Mouse (Mus musculus): ENCODE results near the gene Olfr69. TPM values are rescaled to one million over a fixed set of nuclear protein-coding genes. Genes with fewer than 3 reads are reported as not detected.

Olfr69 gene
- total RNA-seq (2023) = not detected

DNA sequence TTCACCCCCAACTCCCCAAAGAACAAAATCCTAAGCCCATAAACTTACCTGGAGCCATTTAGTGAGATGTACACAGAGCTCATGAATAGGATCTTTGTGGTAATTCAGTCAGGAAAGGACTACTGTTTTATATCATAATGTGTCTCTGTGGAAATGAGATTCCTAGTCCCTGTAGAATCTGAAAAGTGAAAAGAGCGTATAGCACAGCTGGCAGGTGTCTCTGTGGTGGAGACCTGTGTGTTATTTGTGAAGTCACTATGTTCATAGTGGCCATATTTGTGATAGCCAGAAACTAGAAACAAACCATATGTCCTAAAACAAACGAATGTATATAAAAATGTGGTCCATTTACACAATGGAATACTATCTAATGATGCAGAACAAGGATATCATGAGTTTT is at the start of gene Olfr69:
Gene Olfr69, minus strand, starts transcription at position 101 of the 400 bp plus-strand sequence.

DNA sequence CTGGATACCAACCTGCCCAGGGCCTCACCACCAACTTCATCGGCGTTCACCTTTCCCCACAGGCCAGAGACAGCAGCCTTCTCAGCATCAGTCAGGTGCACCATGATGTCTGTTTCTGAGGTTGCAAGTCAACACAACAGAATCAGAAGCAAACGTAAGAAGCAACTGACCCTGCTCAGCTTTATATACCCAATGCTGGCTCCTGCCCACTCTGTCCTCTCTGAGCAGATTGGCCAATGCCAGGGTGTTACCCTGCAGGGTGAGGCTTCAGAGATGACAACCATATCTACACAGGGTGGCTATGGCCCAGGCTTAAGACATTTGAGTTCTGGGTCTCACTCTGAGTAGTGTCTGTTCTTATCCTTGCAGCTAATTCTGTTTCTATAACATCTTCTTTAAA is 42.4 kb upstream of the Olfr69 start, which contains the start of gene Hbb-bt:
Gene Hbb-bt, minus strand, starts transcription at position 231 of the 400 bp plus-strand sequence.

DNA sequence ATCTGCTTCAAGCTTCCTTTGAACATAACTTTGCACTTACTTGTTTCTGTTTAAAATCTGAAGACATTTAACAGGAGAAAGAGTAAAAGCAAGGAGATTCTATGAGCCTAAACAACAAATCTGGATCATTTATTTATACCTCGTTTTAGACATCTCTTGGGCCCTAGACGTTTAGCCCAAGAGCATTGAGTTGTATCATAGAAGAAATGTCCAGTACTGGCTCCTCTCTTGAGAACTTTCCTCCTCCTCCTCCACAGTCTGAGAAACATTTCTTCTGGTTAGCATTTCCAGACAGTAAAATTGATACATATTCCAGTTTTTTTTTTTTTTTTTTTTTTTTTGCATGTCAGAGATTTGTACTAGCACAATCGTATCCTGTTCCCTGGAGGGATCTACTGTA is 20.3 kb upstream of the Olfr69 start, which contains the start of gene Olfr67:
Gene Olfr67, minus strand, starts transcription at position 101 of the 400 bp plus-strand sequence.

DNA sequence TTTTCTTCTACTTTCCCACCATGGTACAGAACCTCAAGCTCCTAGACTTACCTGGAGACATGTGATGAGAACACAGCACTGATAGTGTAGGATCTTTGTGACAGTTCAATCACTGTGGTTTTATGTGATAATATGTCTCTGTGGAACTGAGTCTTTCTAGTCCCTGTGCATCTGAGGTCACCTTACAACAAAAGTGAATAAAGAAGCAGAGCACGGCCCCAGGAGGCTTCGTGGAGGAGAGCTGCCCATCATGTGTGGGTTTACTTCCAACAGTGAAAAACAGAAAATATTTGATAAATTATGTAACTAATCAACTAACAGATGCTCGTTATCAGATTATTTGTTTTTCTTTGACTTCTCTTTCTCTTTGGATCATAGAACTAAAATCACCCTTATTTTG is 8.2 kb upstream of the Olfr69 start, which contains the start of gene Olfr68:
Gene Olfr68, minus strand, starts transcription at position 101 of the 400 bp plus-strand sequence.

DNA sequence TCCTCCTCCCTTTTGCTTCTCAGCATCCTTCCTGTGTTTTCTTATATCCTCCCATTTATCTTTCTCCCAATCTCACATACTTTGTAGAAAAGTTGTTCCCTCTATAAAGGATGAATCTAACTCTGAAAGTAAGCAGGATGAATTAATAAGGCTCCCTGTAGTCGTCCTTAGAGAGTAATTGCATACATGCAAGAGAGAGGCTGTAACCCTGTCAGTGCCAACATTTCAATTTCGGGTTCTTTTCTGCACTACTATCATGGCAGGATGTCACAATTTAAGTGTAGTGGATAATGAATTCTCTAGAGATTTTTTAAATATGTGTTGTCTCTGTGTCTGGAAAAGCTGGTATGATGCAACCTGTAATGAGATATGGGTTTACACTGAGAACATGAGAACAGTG is 14.2 kb downstream of the Olfr69 start, which contains the start of gene Olfr630:
Gene Olfr630, minus strand, starts transcription at position 101 of the 400 bp plus-strand sequence.

DNA sequence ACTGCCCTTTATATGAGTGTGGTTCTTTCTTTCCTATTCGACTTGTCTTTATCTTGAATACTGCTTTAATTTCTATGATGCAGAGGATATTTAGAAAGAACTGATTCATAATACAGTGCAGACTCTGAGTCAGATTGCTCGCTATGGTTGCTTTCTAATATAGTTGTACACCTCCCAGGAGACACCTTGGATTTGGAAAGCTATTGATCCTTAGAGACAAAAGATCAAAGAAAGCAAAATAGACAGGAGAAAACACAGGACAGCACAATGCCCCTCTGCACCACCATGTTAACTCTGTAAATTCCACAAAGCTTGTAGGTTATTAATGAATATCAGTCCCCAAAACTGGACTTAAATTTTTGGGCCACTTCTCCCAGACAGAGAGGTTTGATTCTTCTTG is 26.6 kb downstream of the Olfr69 start, which contains the start of gene Olfr629:
Gene Olfr629, minus strand, starts transcription at position 101 of the 400 bp plus-strand sequence.

DNA sequence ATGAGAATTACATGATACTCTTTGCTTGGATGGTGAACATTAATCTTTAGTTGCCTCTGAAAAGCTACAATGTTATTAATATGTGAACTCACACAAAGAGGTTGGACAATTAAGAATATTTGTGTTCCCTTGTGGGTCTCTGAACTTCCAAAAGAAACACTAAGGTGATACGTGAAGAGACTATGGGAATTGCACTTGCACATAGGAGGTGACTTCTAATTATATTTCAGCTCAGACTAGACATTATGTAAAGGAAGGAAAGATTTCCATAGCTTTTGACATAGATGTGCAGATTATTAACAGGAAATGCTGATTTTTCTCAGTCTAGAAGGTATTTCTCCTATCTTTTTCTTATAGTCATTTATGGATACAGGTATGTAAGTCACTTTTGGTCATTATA is 41.3 kb downstream of the Olfr69 start, which contains the start of gene Olfr628:
Gene Olfr628, plus strand, starts transcription at position 301 of the 400 bp plus-strand sequence.

Other genes starting within 250 kb of the Olfr69 start
- gene Olfr612, start 228.9 kb downstream of the Olfr69 start, total RNA-seq (2023) = not detected
- gene Olfr613, start 223.5 kb downstream of the Olfr69 start, total RNA-seq (2023) = not detected
- not detected for gene Olfr615, start 215.5 kb downstream of the Olfr69 start, total RNA-seq (2023)
- gene Olfr616, start 202.5 kb downstream of the Olfr69 start, total RNA-seq (2023) = not detected
- gene Olfr617, start 198.5 kb downstream of the Olfr69 start, total RNA-seq (2023) = not detected
- gene Olfr618, start 181.5 kb downstream of the Olfr69 start, total RNA-seq (2023) = not detected
- gene Olfr619, start 171.0 kb downstream of the Olfr69 start, total RNA-seq (2023) = not detected
- gene Olfr620, start 159.1 kb downstream of the Olfr69 start, total RNA-seq (2023) = not detected
- not detected for gene Olfr622, start 128.9 kb downstream of the Olfr69 start, total RNA-seq (2023)
- gene Olfr623, start 107.9 kb downstream of the Olfr69 start, total RNA-seq (2023) = not detected
- not detected for gene Olfr624, start 100.4 kb downstream of the Olfr69 start, total RNA-seq (2023)
- gene Olfr625-ps1, start 88.9 kb downstream of the Olfr69 start, total RNA-seq (2023) = not detected
- gene Olfr243, start 56.9 kb downstream of the Olfr69 start, total RNA-seq (2023) = not detected
- not detected for gene Olfr628, start 41.2 kb downstream of the Olfr69 start, total RNA-seq (2023)
- not detected for gene Olfr629, start 26.7 kb downstream of the Olfr69 start, total RNA-seq (2023)
- gene Olfr630, start 14.3 kb downstream of the Olfr69 start, total RNA-seq (2023) = not detected
- gene Olfr68, start 8.1 kb upstream of the Olfr69 start, total RNA-seq (2023) = not detected
- gene Olfr67, start 20.2 kb upstream of the Olfr69 start, total RNA-seq (2023) = not detected
- 10 to 100 TPM in 1 of 2 experiments, 1 to 10 TPM in 1; 1.7 to 18.8 TPM for gene Hbb-bt, start 42.4 kb upstream of the Olfr69 start, total RNA-seq (2023)
- 100 to 1,000 TPM in 1 of 2 experiments, 10 to 100 TPM in 1; 19.6 to 139 TPM for gene Hbb-bs, start 56.5 kb upstream of the Olfr69 start, total RNA-seq (2023)
- gene Hbb-bh2, start 68.9 kb upstream of the Olfr69 start, total RNA-seq (2023) = not detected
- not detected for gene Hbb-bh1, start 71.6 kb upstream of the Olfr69 start, total RNA-seq (2023)
- not detected for gene Hbb-y, start 81.6 kb upstream of the Olfr69 start, total RNA-seq (2023)
- gene Olfr66, start 114.7 kb upstream of the Olfr69 start, total RNA-seq (2023) = not detected
- gene Olfr64, start 122.9 kb upstream of the Olfr69 start, total RNA-seq (2023) = not detected
- gene Olfr65, start 131.9 kb upstream of the Olfr69 start, total RNA-seq (2023) = not detected
- gene Olfr631, start 157.2 kb upstream of the Olfr69 start, total RNA-seq (2023) = not detected
- gene Olfr632, start 162.8 kb upstream of the Olfr69 start, total RNA-seq (2023) = not detected
- not detected for gene Olfr633, start 172.8 kb upstream of the Olfr69 start, total RNA-seq (2023)
- gene Olfr635, start 199.6 kb upstream of the Olfr69 start, total RNA-seq (2023) = not detected
- not detected for gene Olfr638, start 227.2 kb upstream of the Olfr69 start, total RNA-seq (2023)
- gene Olfr639, start 245.7 kb upstream of the Olfr69 start, total RNA-seq (2023) = under 1 TPM; 0.09 to 0.10 TPM